Mouse (Mus musculus) hindbrain, embryonic 14.5 days (tissue): ENCODE measurements at regions not wholly inside any gene's neighbourhood (a gene's known extent, or its start where the extent isn't known, plus 50 kb on each side); places are given as distances from the start of the nearest gene placed in this dataset.

Source experiments
- ATAC-seq: fragments of 200-750 bp; cut with Nextera tagmentation; 2 replicates; pipeline ENCODE4 v1.8.0; 2017; ENCODE audit warnings: moderate number of reproducible peaks, mild to moderate bottlenecking, moderate TSS enrichment, moderate library complexity; ENCODE audit not compliant: low FRiP score
- DNase-seq: peaks from one replicate; pipeline ENCODE4 v3.0.0-alpha.2; 2015; ENCODE audit warnings: low spot score
- H3K27ac ChIP-seq: fragments of 300-500 bp; sonication (generic); 2 replicates; pipeline ENCODE4 v1.5.1; 2014; ENCODE audit warnings: mild to moderate bottlenecking, moderate library complexity
- H3K27me3 ChIP-seq: fragments of 300-500 bp; sonication (generic); 2 replicates; pipeline ENCODE4 v1.6.1; 2014; ENCODE audit warnings: mild to moderate bottlenecking, low read length, mixed read lengths; ENCODE audit not compliant: control insufficient read depth, insufficient read depth
- H3K36me3 ChIP-seq: fragments of 300-500 bp; sonication (generic); replicated peaks from 2 replicates; pipeline ENCODE4 v1.6.1; 2014; ENCODE audit not compliant: control insufficient read depth, insufficient read depth
- H3K4me1 ChIP-seq: fragments of 300-500 bp; sonication (generic); replicated peaks from 2 replicates; pipeline ENCODE4 v1.6.1; 2014; ENCODE audit warnings: antibody characterized with exemption, low read length, mixed read lengths; ENCODE audit not compliant: control insufficient read depth, insufficient read depth
- H3K4me2 ChIP-seq: fragments of 300-500 bp; sonication (generic); replicated peaks from 2 replicates; pipeline ENCODE4 v1.6.1; 2014; ENCODE audit warnings: mild to moderate bottlenecking, moderate library complexity
- H3K4me3 ChIP-seq: fragments of 300-500 bp; sonication (generic); replicated peaks from 2 replicates; pipeline ENCODE4 v1.5.1; 2014; ENCODE audit warnings: mild to moderate bottlenecking, low read length
- H3K9ac ChIP-seq: fragments of 300-500 bp; sonication (generic); 2 replicates; pipeline ENCODE4 v1.6.1; 2014
- H3K9me3 ChIP-seq: fragments of 300-500 bp; sonication (generic); 2 replicates; pipeline ENCODE4 v1.6.1; 2016; ENCODE audit warnings: low read length; ENCODE audit not compliant: control insufficient read depth
- WGBS: fragments of 180-500 bp; shearing (Covaris S2); extraction: QIAGEN DNeasy Blood & Tissue Kit; methylation state at CpG from one replicate; pipeline ENCODE4 v1.1.7; 2014; 5-methylcytosine and 5-hydroxymethylcytosine counted together

DNA sequence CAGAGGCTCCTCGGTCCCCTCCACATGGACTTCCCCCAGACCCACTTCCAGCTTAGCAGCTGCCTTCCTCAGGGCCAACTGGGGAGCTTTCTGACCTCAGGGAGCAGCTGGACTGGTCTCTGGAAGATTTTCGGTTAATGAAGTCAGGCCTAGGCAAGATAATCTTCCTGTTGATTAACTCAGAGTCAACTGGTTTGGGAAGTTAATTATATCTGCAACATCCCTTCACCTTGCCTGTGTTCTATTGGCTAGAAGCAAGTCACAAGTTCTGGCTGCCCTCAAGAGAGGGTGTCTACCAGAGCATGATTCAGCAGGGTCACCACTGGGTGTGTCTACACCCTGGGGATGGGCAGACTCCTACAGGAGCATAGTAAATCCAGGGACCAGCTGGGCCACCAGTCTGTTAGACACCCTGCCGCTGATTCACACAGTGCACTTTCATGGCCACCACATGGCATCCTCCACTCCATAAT is 53.9 kb upstream of the Maml3 start:
- ATAC-seq (no peak), DNase-seq (no peak)
- Histone ChIP-seq H3K4me1 (no peaks in the 10 kb centered on the region), H3K27ac (no peak overlapping the region), H3K4me2 (no peak overlapping the region), H3K9me3 (peaks cover 4% of the 10 kb centered on the region), H3K4me3 (no peak overlapping the region), H3K9ac (no peak overlapping the region), H3K27me3 (no peaks in the 10 kb centered on the region), H3K36me3 (no peaks in the 10 kb centered on the region)
- WGBS, result 83% methylated on average over 3 of the region's 3 CpGs

DNA sequence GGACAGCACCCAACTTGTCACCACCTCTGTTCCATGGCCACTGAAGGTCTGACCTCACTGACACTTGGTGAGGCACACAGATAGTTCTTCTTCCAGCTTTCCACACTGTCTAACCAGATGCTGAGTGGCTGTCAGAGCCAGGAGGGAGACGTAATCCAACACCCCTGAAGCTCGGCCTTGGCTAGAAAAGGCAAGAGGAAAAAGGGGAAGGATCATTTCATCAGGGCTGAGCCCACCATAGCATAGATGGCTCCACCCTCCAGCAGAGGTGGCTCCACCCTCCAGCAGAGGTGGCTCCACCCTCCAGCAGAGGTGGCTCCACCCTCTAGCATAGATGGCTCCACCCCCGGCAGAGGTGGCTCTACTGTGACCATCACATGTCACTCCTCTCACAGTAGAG is 56.8 kb upstream of the Maml3 start:
- no peaks in the 10 kb centered on the region for H3K36me3 ChIP-seq
- ATAC-seq, result no peak
- no peak overlapping the region for H3K27ac ChIP-seq
- 81% methylated on average over 3 of the region's 3 CpGs for WGBS
- H3K4me1 ChIP-seq, result no peaks in the 10 kb centered on the region
- H3K9me3 ChIP-seq, result no peaks in the 10 kb centered on the region; the same call in 1 of the 2 replicates
- no peak for DNase-seq
- H3K4me2 ChIP-seq, result no peak overlapping the region
- H3K4me3 ChIP-seq, result no peak overlapping the region
- no peaks in the 10 kb centered on the region for H3K27me3 ChIP-seq
- no peak overlapping the region for H3K9ac ChIP-seq

GRCm38 (mm10) chr3:52163990-52164389 is 59.1 kb upstream of the Maml3 start:
- Histone ChIP-seq H3K4me3 (no peak overlapping the region), H3K36me3 (no peaks in the 10 kb centered on the region), H3K9me3 (no peaks in the 10 kb centered on the region), H3K4me1 (no peaks in the 10 kb centered on the region), H3K27ac (no peak overlapping the region), H3K9ac (no peak overlapping the region; the same call in 1 of the 2 replicates), H3K4me2 (no peak overlapping the region), H3K27me3 (no peaks in the 10 kb centered on the region)
- 69% methylated on average over 16 of the region's 16 CpGs for WGBS
- DNase-seq (no peak), ATAC-seq (no peak)

DNA sequence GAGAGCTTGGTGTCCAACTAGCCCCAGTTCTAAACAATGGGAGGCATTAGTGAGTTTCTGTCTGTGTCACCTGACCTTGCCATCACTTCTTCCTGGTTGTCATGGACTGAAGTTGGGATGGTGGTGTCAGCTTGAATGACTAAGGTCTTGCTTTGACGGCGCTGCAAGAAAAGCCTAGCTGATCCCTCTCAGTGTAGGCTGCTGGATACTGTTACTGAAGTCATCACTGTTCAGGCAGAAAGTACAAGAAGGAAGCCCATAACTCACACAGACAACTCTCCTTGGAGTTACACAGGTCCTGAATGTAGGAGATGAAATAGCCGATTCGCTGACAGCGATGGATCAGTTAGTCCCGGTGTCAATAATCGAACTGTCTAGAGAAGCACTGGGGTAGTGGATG is 62.5 kb upstream of the Maml3 start:
- Histone ChIP-seq H3K4me1 (no peaks in the 10 kb centered on the region), H3K9me3 (no peaks in the 10 kb centered on the region), H3K4me3 (no peak overlapping the region), H3K9ac (no peak overlapping the region), H3K36me3 (no peaks in the 10 kb centered on the region), H3K27me3 (no peaks in the 10 kb centered on the region), H3K4me2 (no peak overlapping the region), H3K27ac (no peak overlapping the region)
- ATAC-seq (no peak), DNase-seq (no peak)
- 93% methylated on average over 7 of the region's 7 CpGs for WGBS

DNA sequence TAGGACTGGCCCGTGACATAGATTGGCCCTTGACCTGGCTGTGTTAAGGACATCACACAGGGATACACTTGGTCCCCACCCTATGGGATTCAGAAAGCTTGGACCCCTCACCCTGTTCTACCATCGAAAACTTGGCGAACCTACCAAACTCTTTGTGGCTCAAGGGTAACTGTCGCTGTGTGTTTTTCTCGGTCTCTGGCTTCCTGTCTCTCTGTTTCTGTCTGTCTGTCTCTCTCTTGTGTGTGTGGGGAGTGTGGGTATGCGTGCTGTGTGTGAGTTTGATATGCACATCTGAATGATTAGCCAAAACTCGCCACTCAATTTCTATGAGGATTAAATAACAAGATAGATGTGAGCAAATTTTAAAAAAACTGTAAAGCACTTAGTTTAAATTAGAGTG is 66.0 kb upstream of the Maml3 start:
- Histone ChIP-seq H3K4me2 (no peak overlapping the region), H3K9me3 (no peaks in the 10 kb centered on the region), H3K4me3 (no peak overlapping the region), H3K9ac (no peak overlapping the region), H3K36me3 (no peaks in the 10 kb centered on the region), H3K27me3 (no peaks in the 10 kb centered on the region), H3K27ac (no peak overlapping the region), H3K4me1 (no peaks in the 10 kb centered on the region)
- no peak for DNase-seq
- 93% methylated on average over 7 of the region's 7 CpGs for WGBS
- ATAC-seq, result no peak

DNA sequence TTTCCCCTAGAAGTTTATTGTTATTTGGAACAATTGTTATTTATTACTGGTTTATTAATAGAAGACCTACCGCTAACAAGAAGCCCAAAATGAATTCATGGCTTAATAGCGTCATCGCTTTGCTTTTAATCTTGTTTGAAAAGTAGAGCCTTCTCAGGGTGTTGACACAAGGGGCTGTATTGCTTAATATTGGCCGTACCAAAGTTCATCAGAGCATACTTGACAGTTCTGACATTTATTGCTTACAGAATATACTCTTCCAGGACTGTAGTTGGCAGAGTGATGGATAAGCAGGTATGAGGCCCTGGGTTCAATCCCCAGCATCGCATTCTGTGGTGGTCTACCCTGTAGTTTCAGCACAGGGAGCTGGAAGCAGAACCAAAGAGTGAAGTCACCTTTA is 66.4 kb upstream of the Maml3 start:
- Histone ChIP-seq H3K27ac (no peak overlapping the region), H3K27me3 (no peaks in the 10 kb centered on the region), H3K4me1 (no peaks in the 10 kb centered on the region), H3K4me2 (no peak overlapping the region), H3K9ac (no peak overlapping the region), H3K36me3 (no peaks in the 10 kb centered on the region), H3K9me3 (no peaks in the 10 kb centered on the region), H3K4me3 (no peak overlapping the region)
- 95% methylated on average over 5 of the region's 5 CpGs for WGBS
- DNase-seq (no peak), ATAC-seq (no peak)

GRCm38 (mm10) chr3:52173490-52173889 is 68.6 kb upstream of the Maml3 start:
- no peak overlapping the region for H3K4me2 ChIP-seq
- H3K4me3 ChIP-seq, result no peak overlapping the region
- no peak overlapping the region for H3K27ac ChIP-seq
- DNase-seq (no peak), ATAC-seq (no peak)
- H3K4me1 ChIP-seq, result 0 out of 2 replicates have a peak, but pooled peaks cover under 1% of the 10 kb centered on the region
- no peaks in the 10 kb centered on the region for H3K9me3 ChIP-seq
- H3K27me3 ChIP-seq, result 0 out of 2 replicates have a peak, but pooled peaks cover 3% of the 10 kb centered on the region
- WGBS, result 100% methylated on average over 1 of the region's 1 CpGs
- H3K9ac ChIP-seq, result no peak overlapping the region
- H3K36me3 ChIP-seq, result no peaks in the 10 kb centered on the region

DNA sequence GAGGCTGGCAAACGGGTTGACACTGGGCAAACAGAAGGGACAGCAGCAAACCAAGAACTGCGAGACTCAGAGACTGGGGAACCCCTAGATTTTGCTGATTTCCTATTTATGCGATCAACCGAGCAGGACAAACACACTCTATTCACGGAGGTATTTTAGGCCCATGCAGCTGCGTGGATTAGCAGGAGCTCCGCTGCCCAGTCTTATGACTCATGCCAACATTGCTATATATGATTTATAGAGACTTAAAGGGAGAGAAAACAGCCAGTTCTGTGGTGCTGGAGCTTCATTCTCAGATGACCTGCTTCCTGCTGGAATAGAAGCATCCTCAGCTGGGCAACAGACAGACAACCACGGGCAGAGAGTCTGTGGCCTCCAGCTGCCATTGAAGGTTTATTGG is 71.2 kb upstream of the Maml3 start:
- H3K36me3 ChIP-seq, result no peaks in the 10 kb centered on the region
- no peak overlapping the region for H3K4me2 ChIP-seq
- H3K4me1 ChIP-seq, result peaks cover 26% of the 10 kb centered on the region
- H3K4me3 ChIP-seq, result no peak overlapping the region
- 0 out of 2 replicates have a peak, but pooled peaks cover 3% of the 10 kb centered on the region for H3K27me3 ChIP-seq
- DNase-seq (no peak), ATAC-seq (no peak)
- H3K27ac ChIP-seq, result no peak overlapping the region
- WGBS, result 62% methylated on average over 8 of the region's 8 CpGs
- H3K9ac ChIP-seq, result no peak overlapping the region
- no peaks in the 10 kb centered on the region for H3K9me3 ChIP-seq

GRCm38 (mm10) chr3:52178851-52179250 is 74.0 kb upstream of the Maml3 start:
- H3K9ac ChIP-seq, result peak overlapping the region; percentile 41; the same call in 1 of the 2 replicates
- H3K27me3 ChIP-seq, result 0 out of 2 replicates have a peak, but pooled peaks cover 3% of the 10 kb centered on the region
- peaks cover 27% of the 10 kb centered on the region for H3K4me1 ChIP-seq
- 46% methylated on average over 9 of the region's 9 CpGs for WGBS
- no peak overlapping the region for H3K4me3 ChIP-seq
- no peaks in the 10 kb centered on the region for H3K36me3 ChIP-seq
- no peaks in the 10 kb centered on the region for H3K9me3 ChIP-seq
- DNase-seq (no peak), ATAC-seq (no peak)
- peak overlapping the region; percentile 90 for H3K27ac ChIP-seq
- peak overlapping the region; percentile 41 for H3K4me2 ChIP-seq

DNA sequence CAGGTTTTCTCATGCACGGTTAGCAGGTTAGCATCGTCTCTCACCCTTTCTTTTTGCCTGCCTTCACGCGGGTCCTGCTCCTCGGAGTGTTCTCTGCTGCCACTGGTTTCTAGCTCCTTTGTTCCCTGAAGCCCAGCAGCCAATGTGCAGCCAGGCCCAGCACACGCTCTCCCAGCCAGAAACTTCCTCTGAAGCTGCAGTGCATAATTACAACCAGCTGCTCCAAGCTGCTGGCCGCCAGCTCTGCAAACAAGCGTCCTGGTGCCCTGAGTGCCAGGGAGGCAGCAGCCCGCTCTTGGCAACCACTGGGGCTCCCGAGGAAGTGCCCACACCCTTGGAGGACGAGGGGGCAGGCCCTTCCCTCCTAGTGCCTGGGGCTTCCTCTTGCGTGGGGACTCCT is 74.8 kb upstream of the Maml3 start:
- H3K4me3 ChIP-seq, result peak overlapping the region; percentile 6; the same call in 1 of the 2 replicates
- H3K9me3 ChIP-seq, result no peaks in the 10 kb centered on the region
- WGBS, result 1% methylated on average over 12 of the region's 12 CpGs

More for the DNA sequence above, 74.8 kb upstream of the Maml3 start:
- H3K4me2 ChIP-seq, result peak overlapping the region; percentile 41
- H3K27me3 ChIP-seq, result 0 out of 2 replicates have a peak, but pooled peaks cover 3% of the 10 kb centered on the region
- H3K4me1 ChIP-seq, result peaks cover 27% of the 10 kb centered on the region
- peak overlapping the region; percentile 90 for H3K27ac ChIP-seq
- DNase-seq (peak; percentile 81), ATAC-seq (peak; percentile 86)
- H3K36me3 ChIP-seq, result no peaks in the 10 kb centered on the region
- peak overlapping the region; percentile 41 for H3K9ac ChIP-seq
